Mouse (Mus musculus): ENCODE data around the gene Mlycd.

DNA sequence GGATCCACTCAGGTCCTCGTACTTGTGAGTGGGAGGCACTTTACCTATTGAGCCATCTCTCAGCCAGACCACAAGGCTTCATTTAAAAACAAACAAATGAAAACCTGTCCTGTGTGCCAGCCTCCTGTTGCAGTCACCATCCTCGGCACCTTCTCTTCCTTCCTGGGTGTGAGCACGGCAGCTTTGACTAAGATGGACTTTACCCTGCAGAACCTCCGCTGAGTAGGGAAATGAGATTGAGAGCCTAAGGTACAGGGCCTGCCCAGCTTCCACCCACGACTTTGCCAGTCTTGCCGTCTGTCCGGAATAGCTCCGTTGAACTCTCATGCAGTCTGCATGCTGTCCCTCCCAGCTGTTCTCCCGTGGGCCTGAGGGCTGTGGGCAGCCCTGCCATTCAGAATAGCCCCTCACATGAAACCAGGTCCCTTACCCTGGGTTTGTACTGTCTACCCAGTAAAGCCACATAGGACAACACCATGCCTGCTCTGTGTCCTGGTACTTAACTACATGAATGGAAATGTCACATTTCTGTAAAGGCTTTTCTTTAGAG is 5.5 kb downstream of the Mlycd start:
- TF ChIP-seq CTCF (conservative IDR thresholded peaks at IDR 0.05; ENCODE audit: low read length) (no peak), NANOG (IDR thresholded peaks at IDR 0.05; ENCODE audit: borderline replicate concordance, low read length) (no peak), POU5F1 (IDR thresholded peaks at IDR 0.05; ENCODE audit: borderline replicate concordance, low read length) (no peak)

All from E14TG2a.4 (cell line).